Mouse (Mus musculus) lung, embryonic 14.5 days (tissue): ENCODE data around the gene Btbd9. TPM values are rescaled to one million over a fixed set of nuclear protein-coding genes. Genes with fewer than 3 reads are reported as not detected.

Source experiments
- ATAC-seq: fragments of 200-750 bp; cut with Nextera tagmentation; 2 replicates; pipeline ENCODE4 v1.8.0; 2017; ENCODE audit warnings: mild to moderate bottlenecking, moderate TSS enrichment, moderate library complexity; ENCODE audit not compliant: insufficient read depth
- DNase-seq: peaks from one replicate; pipeline ENCODE4 v3.0.0-alpha.2; 2015
- H3K27ac ChIP-seq: fragments of 300-500 bp; sonication (generic); 2 replicates; pipeline ENCODE4 v1.5.1; 2014; ENCODE audit warnings: low read depth, mild to moderate bottlenecking, moderate library complexity
- H3K27me3 ChIP-seq: fragments of 300-500 bp; sonication (generic); 2 replicates; pipeline ENCODE4 v1.6.1; 2014; ENCODE audit warnings: low read length, control low read depth; ENCODE audit not compliant: insufficient read depth
- H3K36me3 ChIP-seq: fragments of 300-500 bp; sonication (generic); 2 replicates; pipeline ENCODE4 v1.6.1; 2014; ENCODE audit warnings: control low read depth; ENCODE audit not compliant: insufficient read depth
- H3K4me1 ChIP-seq: fragments of 300-500 bp; sonication (generic); 2 replicates; pipeline ENCODE4 v1.6.1; 2014; ENCODE audit warnings: antibody characterized with exemption, control low read depth; ENCODE audit not compliant: insufficient read depth
- H3K4me2 ChIP-seq: fragments of 300-500 bp; sonication (generic); 2 replicates; pipeline ENCODE4 v1.6.1; 2014; ENCODE audit warnings: mild to moderate bottlenecking
- H3K4me3 ChIP-seq: fragments of 300-500 bp; sonication (generic); 2 replicates; pipeline ENCODE4 v1.5.1; 2014; ENCODE audit warnings: low read depth, low read length
- H3K9ac ChIP-seq: fragments of 300-500 bp; sonication (generic); 2 replicates; pipeline ENCODE4 v1.6.1; 2014
- H3K9me3 ChIP-seq: fragments of 300-500 bp; sonication (generic); 2 replicates; pipeline ENCODE4 v1.6.1; 2016; ENCODE audit warnings: low read depth, low read length, control low read depth
- CTCF ChIP-seq: IDR thresholded peaks from 2 replicates; pipeline ENCODE4 v1.5.1; 2016; ENCODE audit warnings: antibody characterized with exemption, low read depth
- WGBS: fragments of 180-500 bp; shearing (Covaris S2); extraction: QIAGEN DNeasy Blood & Tissue Kit; methylation state at CpG from one replicate; pipeline ENCODE4 v1.1.7; 2014; 5-methylcytosine and 5-hydroxymethylcytosine counted together
- polyA plus RNA-seq: library from polyadenylated mRNA; unstranded; fragments of >200 nt; fragmentation: Nextera tagmentation; extraction: Ambion mirVana; gene quantifications from 2 replicates; pipeline ENCODE4 v1.2.1, GENCODE M21; 2014

Btbd9 gene
- polyA plus RNA-seq, 1 experiment from 2014 or later: 51.8 TPM

- 97% methylated on average over 2 of the region's 2 CpGs for WGBS
Observed at GRCm38 (mm10) chr17:30285641-30286040, 290.6 kb downstream of the Btbd9 start.

GRCm38 (mm10) chr17:30283460-30284050 lies 292.7 kb downstream of the Btbd9 start:
- Histone ChIP-seq H3K4me2 (no peak overlapping the region), H3K9me3 (no peaks in the 10 kb centered on the region), H3K27me3 (no peaks in the 10 kb centered on the region), H3K36me3 (no peaks in the 10 kb centered on the region), H3K4me3 (no peak overlapping the region), H3K9ac (no peak overlapping the region), H3K27ac (no peak overlapping the region), H3K4me1 (no peaks in the 10 kb centered on the region)
- ATAC-seq (no peak), DNase-seq (no peak)
- no peak for TF ChIP-seq CTCF
- 74% methylated on average over 4 of the region's 4 CpGs for WGBS

More at GRCm38 (mm10) chr17:30285641-30286040, 290.6 kb downstream of the Btbd9 start:
- Histone ChIP-seq H3K4me2 (no peak overlapping the region), H3K9me3 (no peaks in the 10 kb centered on the region), H3K4me1 (no peaks in the 10 kb centered on the region), H3K9ac (no peak overlapping the region), H3K4me3 (no peak overlapping the region), H3K27ac (no peak overlapping the region), H3K27me3 (no peaks in the 10 kb centered on the region), H3K36me3 (no peaks in the 10 kb centered on the region)
- DNase-seq (no peak), ATAC-seq (no peak)
- no peak for TF ChIP-seq CTCF

- Histone ChIP-seq H3K9ac (no peak overlapping the region), H3K4me2 (no peak overlapping the region), H3K4me3 (no peak overlapping the region), H3K9me3 (no peaks in the 10 kb centered on the region), H3K27ac (no peak overlapping the region), H3K36me3 (no peaks in the 10 kb centered on the region), H3K27me3 (no peaks in the 10 kb centered on the region), H3K4me1 (no peaks in the 10 kb centered on the region)
- no peak for TF ChIP-seq CTCF
- ATAC-seq: no peak
- DNase-seq: no peak
Observed at GRCm38 (mm10) chr17:30283001-30283400, 293.3 kb downstream of the Btbd9 start.

- no peaks in the 10 kb centered on the region for H3K9me3 ChIP-seq
- H3K36me3 ChIP-seq: no peaks in the 10 kb centered on the region
- no peak overlapping the region for H3K27ac ChIP-seq
- H3K4me3 ChIP-seq: no peak overlapping the region
- H3K27me3 ChIP-seq: no peaks in the 10 kb centered on the region
- 51% methylated on average over 7 of the region's 7 CpGs for WGBS
- H3K4me1 ChIP-seq: no peaks in the 10 kb centered on the region
- TF ChIP-seq CTCF: no peak
- no peak for ATAC-seq
- DNase-seq: no peak
- no peak overlapping the region for H3K4me2 ChIP-seq
- no peak overlapping the region for H3K9ac ChIP-seq
Observed at GRCm38 (mm10) chr17:30280323-30281118, 295.8 kb downstream of the Btbd9 start.

- Histone ChIP-seq H3K9me3 (no peaks in the 10 kb centered on the region), H3K4me1 (no peaks in the 10 kb centered on the region), H3K36me3 (no peaks in the 10 kb centered on the region), H3K9ac (no peak overlapping the region), H3K4me2 (no peak overlapping the region), H3K27ac (no peak overlapping the region), H3K4me3 (no peak overlapping the region), H3K27me3 (no peaks in the 10 kb centered on the region)
- ATAC-seq (no peak), DNase-seq (no peak)
- 75% methylated on average over 5 of the region's 5 CpGs for WGBS
- TF ChIP-seq CTCF: no peak
Observed at GRCm38 (mm10) chr17:30279684-30280083, 296.6 kb downstream of the Btbd9 start.

- no peak for DNase-seq
Observed at GRCm38 (mm10) chr17:30278596-30279378, 297.5 kb downstream of the Btbd9 start.

GRCm38 (mm10) chr17:30276477-30276876 lies 299.8 kb downstream of the Btbd9 start:
- H3K4me1 ChIP-seq: no peaks in the 10 kb centered on the region
- no peaks in the 10 kb centered on the region for H3K9me3 ChIP-seq

More at GRCm38 (mm10) chr17:30278596-30279378, 297.5 kb downstream of the Btbd9 start:
- Histone ChIP-seq H3K4me2 (no peak overlapping the region), H3K9me3 (no peaks in the 10 kb centered on the region), H3K9ac (no peak overlapping the region), H3K4me1 (no peaks in the 10 kb centered on the region), H3K27me3 (no peaks in the 10 kb centered on the region), H3K27ac (no peak overlapping the region), H3K4me3 (no peak overlapping the region), H3K36me3 (no peaks in the 10 kb centered on the region)
- no peak for ATAC-seq
- 29% methylated on average over 16 of the region's 16 CpGs for WGBS
- TF ChIP-seq CTCF: no peak

More at GRCm38 (mm10) chr17:30276477-30276876, 299.8 kb downstream of the Btbd9 start:
- DNase-seq: no peak
- no peak overlapping the region for H3K27ac ChIP-seq
- H3K27me3 ChIP-seq: no peaks in the 10 kb centered on the region
- ATAC-seq: no peak
- TF ChIP-seq CTCF: no peak
- H3K9ac ChIP-seq: no peak overlapping the region
- no peaks in the 10 kb centered on the region for H3K36me3 ChIP-seq
- no peak overlapping the region for H3K4me2 ChIP-seq
- WGBS: 83% methylated on average over 4 of the region's 4 CpGs
- H3K4me3 ChIP-seq: no peak overlapping the region
